Mouse (Mus musculus) MEL (cell line): ENCODE results near the gene Agr2.

ENCODE experiments used
- CTCF ChIP-seq, 3 experiments: IDR thresholded peaks in 2 of 3; conservative IDR thresholded peaks in 1 of 3; 2 replicates each; pipeline ENCODE4 v1.5.1; 2011 to 2012; ENCODE audit warnings: low read length in 3 of 3, low read depth in 2 of 3, mild to moderate bottlenecking in 2 of 3, improper control_type of control experiment in 1 of 3, inconsistent platforms in 1 of 3, mixed read lengths in 1 of 3, moderate library complexity in 1 of 3; ENCODE audit not compliant: control insufficient read depth in 1 of 3, insufficient read depth in 1 of 3, poor library complexity in 1 of 3, severe bottlenecking in 1 of 3
- POLR2AphosphoS2 ChIP-seq: IDR thresholded peaks from 2 replicates; pipeline ENCODE4 v1.6.1; 2011; ENCODE audit warnings: low read length, improper control_type of control experiment
- RAD21 ChIP-seq: IDR thresholded peaks from 2 replicates; pipeline ENCODE4 v1.6.1; 2011; ENCODE audit warnings: mild to moderate bottlenecking, low read depth, low read length, improper control_type of control experiment

DNA sequence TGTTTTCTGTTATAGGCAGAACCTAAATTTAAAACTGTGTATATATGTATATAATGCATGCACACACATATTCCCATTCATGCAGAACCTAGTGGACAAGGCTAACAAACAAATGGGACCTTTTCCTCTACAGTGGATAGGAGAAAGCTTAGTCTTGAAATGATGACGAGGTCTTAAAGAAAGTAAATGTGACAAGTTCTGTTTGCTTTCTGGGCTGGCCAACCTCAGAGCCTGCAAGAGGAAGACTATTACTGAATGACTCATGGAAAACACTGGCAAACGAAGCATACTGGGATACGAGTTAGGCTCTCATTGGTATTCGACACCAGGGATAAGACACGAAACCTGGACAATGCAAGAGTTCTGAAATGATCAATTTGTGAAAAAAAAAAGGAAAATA lies 8.0 kb upstream of the Agr2 start:
- TF ChIP-seq CTCF (IDR thresholded peaks at IDR 0.05 in 2 of 3, conservative IDR thresholded peaks at IDR 0.05 in 1 of 3; ENCODE audit: control insufficient read depth in 1 of 3, insufficient read depth in 1 of 3, low read depth in 2 of 3, low read length in 3 of 3, poor library complexity in 1 of 3, severe bottlenecking in 1 of 3) = no peak
- no peak for TF ChIP-seq POLR2AphosphoS2
- no peak for TF ChIP-seq RAD21
